Mouse (Mus musculus) kidney, adult 8-10 months (tissue): ENCODE data around the gene Syf2.

Source experiments
- DNase-seq, 2 experiments: peaks; one replicate each; pipeline ENCODE4 v3.0.0; 2022

The Syf2 gene

GRCm38 (mm10) chr4:134924019-134924741 lies 6.5 kb upstream of the Syf2 start:
- peak; percentile 57 to 67 for DNase-seq

- peak in 1 of 2 experiments; percentile 56 for DNase-seq
Measured at GRCm38 (mm10) chr4:134925206-134925605, 5.5 kb upstream of the Syf2 start.

DNA sequence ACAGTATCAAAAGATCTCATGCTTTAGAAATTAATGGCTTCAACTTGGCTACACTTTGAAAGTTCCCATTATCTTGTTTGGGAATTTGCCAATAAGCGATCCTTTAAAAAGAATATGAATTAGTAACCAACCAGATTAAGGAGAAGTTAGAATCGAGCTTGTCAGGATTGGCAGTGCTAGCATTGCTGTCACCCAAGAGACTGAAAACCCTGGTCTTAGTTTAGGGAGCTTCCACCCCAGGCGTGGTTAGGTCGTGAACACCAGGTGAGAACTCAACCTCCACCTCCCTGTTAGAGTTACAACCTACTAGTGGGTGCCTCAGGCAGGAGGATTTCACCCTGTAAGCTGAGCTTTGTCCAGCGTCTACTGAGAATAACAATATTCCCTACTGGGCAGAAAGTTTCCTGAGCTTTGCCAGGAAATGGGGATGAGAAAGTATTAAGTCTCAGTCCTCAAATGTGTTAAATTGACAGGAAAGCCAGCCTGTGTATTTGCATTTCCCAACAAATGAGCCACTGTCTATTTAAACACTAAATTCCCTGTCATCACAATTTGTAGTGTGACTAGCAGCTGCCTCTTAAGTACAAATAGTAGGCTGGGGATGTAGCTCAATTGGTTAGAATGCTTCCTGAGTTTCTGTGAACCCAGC lies 2.8 kb upstream of the Syf2 start:
- no peak for DNase-seq

- DNase-seq, result no peak
Measured at GRCm38 (mm10) chr4:134928464-134928836, 2.2 kb upstream of the Syf2 start.

- DNase-seq, result no peak
Measured at GRCm38 (mm10) chr4:134929536-134929935, 1.2 kb upstream of the Syf2 start.

GRCm38 (mm10) chr4:134930190-134930589 lies 508 bp upstream of the Syf2 start:
- DNase-seq, result no peak

GRCm38 (mm10) chr4:134937240-134938176 lies 6.8 kb downstream of the Syf2 start:
- no peak for DNase-seq

- no peak for DNase-seq
Measured at GRCm38 (mm10) chr4:134939900-134940299, 9.2 kb downstream of the Syf2 start.

GRCm38 (mm10) chr4:134943758-134944538 lies 13.2 kb downstream of the Syf2 start:
- DNase-seq, result no peak

DNA sequence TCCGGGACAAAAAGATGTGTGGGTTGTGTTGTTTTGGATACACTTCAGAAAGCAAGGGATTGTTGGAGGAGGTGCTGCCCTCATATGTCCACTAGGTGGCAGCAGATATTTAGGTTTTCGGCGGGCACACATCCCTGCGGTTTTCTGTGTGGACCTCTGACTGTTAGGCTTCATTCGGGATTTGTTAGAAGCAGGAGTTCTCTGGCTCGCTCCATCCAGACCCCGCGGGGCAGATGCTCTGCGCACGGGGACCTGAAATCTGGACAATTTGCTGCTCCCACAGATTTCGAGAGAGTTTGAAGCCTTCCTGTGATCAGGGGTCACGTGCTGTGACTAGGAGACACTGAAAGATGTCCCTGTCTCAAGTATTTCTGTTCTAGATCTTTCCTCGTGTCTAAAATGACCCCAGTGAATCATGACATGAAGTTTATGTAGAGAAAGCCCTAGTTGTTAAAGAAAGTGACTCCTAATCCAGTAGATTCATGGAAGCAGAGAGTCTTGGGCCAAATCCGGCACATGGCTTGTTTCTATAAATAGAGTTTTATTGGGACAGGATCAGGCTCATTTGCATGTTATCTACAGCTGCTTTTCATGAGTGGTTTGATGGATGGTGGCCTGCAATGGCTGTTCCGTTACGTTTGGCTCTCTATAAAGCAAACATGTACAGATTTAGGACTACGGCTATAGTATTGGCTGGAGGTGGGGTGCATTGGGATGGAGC lies 15.5 kb downstream of the Syf2 start:
- DNase-seq, result peak in 1 of 2 experiments; percentile 74

DNA sequence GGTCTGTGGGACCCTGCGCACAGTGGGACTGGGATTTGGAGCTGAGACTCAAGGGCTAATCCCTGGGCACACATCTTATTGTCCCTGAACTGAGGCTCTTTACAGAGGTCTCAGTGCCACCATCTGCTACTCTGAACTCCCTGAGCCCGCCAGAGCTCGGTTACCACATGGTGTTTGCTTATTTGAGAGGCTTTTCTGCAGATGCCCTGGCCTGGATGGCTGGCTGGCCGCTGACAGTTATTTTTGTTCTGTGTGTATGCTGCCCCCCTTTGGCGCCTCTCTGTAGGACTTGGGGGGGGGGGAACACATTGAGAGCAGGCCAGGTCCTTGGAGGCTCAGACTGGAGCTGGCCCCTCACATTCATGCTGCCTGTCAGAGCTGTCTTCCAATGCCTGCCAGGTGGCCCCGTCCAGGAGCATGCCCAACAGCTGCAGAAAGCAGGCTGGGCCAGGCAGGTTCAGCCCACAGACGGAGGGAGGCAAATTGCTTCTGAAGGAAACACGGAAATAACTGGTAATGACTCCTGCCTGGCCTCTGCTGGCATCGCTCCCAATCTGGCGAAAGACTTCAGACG lies 19.9 kb downstream of the Syf2 start:
- DNase-seq, result peak in 1 of 2 experiments; percentile 31

- DNase-seq, result peak in 1 of 2 experiments; percentile 12
Measured at GRCm38 (mm10) chr4:134954461-134954860, 23.8 kb downstream of the Syf2 start.

DNA sequence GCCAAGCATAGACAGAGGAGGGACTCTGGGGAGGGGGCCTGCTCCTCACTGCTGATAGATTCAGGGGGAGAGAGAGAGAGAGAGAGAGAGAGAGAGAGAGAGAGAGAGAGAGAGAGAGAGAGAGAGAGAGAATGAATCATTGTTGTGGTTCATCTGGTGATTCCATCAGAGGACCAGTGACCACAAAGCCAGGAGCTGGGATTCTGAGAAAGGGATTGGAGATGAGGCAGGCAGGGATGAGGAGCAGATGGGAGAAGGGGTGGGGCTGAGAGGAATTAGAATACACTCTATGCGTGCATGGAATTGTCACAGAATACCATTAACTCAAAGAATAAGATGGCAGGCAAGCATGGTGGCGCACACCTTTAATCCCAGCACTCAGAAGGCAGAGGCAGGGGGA lies 24.5 kb downstream of the Syf2 start:
- DNase-seq, result no peak

GRCm38 (mm10) chr4:134955845-134956244 lies 25.1 kb downstream of the Syf2 start:
- DNase-seq, result no peak

- DNase-seq, result peak; percentile 39 to 81
Measured at GRCm38 (mm10) chr4:134956328-134956727, 25.6 kb downstream of the Syf2 start.

DNA sequence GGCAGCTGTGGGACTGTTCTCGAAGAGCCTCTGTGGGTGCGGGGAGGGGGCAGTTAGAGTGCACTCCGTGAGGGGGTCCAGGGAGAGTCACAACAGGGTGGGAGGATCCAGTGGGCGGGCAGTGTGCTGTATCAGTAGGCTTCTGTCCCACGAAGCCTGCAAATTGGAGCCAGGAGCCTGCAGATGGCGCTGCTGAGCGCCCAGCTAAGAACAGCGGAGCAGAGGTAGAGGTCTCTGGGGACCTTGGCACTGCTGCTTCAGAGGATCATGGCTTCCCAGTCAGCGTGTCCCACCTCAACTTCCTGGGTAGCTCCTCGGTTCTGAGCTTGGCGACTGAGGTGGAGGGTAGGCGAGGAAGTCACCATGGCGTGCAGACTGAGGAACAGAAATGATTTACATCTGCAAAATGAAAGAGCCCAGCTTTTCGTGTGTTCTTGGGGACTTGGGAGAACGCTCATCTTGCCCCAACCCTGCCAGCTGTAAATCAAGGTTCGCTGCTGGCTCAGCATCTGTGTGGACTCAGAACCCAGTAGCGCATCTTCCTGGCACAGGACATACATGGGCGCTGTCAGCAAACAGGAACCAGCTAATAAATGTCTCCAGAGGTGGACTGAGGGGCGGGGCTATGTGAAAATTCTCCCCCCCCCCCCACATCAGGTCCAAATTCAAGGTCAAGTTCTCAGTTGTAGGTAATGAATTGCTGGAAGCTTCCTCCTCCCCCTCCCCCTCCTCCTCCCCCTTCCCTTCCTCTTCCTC lies 32.5 kb downstream of the Syf2 start:
- peak; percentile 5 to 26 for DNase-seq

DNA sequence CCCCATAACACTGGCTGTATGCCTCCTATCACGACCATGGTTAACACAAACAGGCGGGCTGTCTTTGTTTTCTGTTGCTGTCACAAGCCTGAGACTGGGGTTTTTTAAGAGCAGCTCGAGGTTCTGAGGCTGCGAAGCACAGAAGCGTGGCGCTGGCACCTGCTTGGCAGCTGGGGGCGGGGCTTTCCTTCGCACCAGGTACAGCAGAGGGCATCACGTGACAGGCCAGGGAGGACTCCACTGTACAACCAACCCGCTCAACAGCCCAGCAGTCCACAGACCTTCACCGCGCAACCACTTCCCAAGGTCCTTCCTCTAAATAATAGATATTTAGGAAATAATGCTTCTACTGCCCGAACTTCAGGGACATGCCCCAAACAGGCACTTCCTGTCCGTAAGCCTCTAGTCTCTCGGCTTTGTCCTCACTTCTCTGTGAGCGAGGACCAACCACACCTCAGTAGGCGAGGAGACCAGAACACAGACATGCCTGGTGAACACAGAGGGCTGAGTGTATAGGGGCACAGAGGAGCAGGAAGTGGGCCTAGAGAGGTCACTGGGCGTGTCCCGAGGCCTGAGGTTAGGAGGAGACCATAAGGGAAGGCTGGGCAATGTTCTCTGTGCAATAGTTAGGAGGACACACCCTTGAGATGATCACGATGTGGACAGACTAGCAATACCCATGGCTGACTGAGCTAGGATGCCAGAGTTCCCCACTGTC lies 37.3 kb downstream of the Syf2 start:
- DNase-seq, result peak; percentile 33 to 35

- DNase-seq, result no peak
Measured at GRCm38 (mm10) chr4:134968605-134968976, 37.9 kb downstream of the Syf2 start.

DNA sequence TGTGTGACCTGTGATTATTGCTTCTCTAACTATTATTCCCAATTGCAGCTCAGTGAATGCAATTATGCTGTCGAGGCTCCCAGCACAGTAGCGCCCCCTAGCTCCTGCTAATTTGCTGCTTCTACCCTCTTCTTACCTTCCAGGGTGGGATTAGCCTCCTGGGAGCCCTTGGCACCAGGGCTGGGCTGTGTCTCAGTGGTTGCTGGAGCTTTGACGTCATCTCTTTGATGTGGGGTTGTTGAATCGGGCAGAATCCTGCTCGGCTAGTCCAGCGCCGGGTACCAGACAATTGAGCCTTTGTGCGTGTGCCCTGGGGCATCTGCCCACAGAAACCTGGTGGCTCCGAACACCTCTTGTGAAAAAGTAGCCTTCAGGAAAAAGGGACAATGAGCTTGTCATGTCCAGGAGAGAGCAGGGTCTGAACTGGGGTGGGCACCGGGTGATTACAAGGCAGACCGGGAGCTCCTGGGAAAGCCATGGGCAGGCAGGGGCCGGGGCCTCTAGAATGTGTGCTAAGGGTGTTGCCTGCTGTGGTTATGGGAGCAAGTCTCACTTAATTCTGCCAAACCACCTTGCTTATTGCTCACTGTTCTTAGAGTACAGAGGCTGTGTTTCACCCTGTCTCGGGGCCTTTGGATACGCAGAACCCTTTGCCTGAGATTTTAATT lies 44.7 kb downstream of the Syf2 start:
- no peak for DNase-seq

DNA sequence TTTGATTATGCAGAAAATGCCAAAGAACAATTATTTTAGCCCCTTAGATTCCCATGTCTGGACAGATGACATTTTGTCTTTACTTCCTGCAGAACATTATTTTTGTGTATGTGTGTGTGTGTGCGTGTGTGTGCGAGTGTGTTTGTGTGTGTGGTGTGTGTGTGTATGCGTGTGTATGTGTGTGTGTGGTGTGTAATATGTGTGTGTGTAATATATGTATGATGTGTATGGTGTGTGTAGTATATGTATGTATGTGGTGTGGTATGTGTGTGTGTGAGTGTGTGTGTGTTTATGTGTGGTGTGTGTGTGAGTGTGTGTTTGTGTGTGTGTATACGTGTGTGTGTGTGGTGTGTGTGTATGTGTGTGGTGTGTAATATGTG lies 45.2 kb downstream of the Syf2 start:
- DNase-seq, result no peak
